Mouse (Mus musculus): ENCODE data around the gene Dgcr8.

- TF ChIP-seq CTCF (IDR thresholded peaks at IDR 0.05; ENCODE audit: insufficient read depth, low read length) (no peak), POLR2A (IDR thresholded peaks at IDR 0.05; ENCODE audit: borderline replicate concordance, extremely low read depth, low read depth, low read length) (no peak)
Observed at GRCm38 (mm10) chr16:18321443-18321842, 32.4 kb upstream of the Dgcr8 start.

Data from lung, adult 2 months (tissue).